Mouse (Mus musculus): Measurements from ENCODE around the gene Hivep3. TPM values are rescaled to one million over a fixed set of nuclear protein-coding genes. Genes with fewer than 3 reads are reported as not detected.

Gene Hivep3
- total RNA-seq, 4 experiments from 2014 or later = 7.4 to 11.0 (median 9.2) TPM

DNA sequence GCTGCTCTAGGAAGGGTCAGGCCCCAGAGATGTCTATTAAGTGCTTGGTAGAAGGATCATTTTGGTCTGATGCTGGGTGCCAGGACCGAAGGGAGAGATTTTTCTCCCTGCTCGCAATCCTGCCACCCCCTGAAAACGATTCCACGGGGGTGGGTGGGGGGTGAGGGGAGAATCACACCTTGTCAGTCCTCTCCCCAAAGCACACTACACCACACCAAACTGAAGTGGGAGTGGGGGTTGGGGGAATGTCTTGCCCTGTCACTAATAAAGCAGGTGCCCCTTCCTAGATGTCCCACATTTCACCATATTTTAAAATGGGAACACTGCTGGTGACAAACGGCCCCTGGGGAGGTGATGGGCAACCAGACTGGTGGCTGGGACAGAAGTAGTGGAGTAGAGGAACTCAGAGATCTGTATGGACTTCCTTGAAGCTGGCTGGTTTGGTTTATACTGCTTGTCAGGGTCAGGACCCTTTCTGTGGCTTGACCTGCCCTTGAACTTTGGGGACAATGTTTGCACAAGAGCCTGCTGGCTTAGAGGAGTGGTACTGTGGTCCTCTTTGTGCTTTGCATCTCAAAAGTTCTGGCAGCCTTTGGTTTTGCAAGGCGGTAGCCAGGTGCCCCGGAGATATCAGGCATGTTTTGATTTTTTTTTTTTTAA, 81.7 kb downstream of the Hivep3 start:
- DNase-seq (ENCODE audit: low spot score) = no peak

DNA sequence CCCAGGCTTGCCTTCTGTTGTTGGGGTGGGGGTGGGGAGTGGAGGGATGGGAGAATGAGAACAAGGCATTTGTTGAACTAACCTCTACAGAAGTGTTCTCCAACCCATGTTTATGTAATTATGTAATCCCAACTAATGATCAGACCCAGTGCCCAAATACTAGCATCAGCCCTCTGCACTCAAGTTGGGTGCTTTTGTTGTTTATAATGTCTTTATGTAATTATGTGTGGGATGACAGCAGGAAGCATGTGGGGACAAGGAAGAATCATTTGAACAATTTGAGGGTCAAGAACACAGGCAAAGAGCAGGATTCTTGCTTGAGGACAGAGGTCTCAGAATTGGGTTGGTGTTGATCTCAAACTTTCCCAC, 82.2 kb downstream of the Hivep3 start:
- no peak for DNase-seq (ENCODE audit: low spot score)

DNA sequence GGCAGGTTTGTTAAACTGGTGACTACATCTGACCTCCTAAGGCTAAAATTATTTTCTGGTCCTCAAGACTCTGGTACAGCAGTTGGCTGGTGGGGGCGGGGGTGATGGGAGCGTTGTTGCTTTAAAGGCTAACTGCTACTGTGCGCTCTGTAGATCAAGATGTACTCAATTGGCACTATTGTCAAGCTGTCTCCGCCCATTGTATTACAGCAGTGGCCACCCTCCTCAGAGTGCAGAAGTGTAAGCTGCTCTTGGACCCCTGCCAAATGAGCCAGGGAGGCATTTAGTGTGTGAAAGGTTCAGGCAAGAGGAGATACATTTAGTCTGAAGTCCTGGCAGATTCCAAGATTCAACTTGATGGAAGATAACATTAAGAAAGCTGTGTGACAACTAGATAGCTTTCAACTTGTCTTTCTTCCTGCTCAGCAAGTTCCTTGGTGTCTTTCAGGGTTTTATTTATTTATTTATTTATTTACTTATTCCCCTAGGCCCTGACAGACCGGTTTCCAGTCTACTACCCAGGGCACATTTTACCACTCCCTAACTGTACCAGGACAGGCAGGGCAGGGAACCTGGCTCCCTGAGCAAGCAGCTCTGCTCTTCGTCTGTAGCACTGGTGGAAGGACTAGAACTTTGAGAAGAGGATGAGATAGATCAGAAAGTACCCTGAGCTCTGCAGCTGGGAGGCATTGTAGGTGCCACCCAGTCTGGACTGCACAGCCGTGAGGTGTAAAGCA, 83.2 kb downstream of the Hivep3 start:
- peak; percentile 40 for DNase-seq (ENCODE audit: low spot score)

DNA sequence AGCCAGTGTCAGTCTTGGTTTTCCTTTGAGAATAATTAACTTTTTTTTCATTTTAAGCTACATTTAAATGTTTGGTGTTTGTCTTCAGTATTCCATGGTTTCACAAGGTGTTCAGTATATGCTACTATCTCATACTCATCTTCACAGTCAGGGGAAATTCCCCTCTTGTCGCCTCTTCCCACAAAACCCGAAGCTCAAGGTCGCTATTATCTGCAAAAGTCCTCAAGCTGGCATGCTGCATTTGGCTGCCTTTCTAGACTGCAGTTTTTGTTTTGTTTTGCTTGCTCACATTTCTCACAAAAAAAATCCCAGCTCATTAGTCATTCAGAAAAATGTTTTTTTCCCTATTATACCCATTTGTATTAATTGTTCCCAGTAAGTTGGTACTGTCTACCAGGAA, 92.4 kb downstream of the Hivep3 start:
- no peak for DNase-seq (ENCODE audit: low spot score)

- no peak for DNase-seq (ENCODE audit: low spot score)
Observed at GRCm38 (mm10) chr4:119828386-119828785, 94.8 kb downstream of the Hivep3 start.

GRCm38 (mm10) chr4:119828996-119829395, 95.4 kb downstream of the Hivep3 start:
- DNase-seq (ENCODE audit: low spot score) = no peak

DNA sequence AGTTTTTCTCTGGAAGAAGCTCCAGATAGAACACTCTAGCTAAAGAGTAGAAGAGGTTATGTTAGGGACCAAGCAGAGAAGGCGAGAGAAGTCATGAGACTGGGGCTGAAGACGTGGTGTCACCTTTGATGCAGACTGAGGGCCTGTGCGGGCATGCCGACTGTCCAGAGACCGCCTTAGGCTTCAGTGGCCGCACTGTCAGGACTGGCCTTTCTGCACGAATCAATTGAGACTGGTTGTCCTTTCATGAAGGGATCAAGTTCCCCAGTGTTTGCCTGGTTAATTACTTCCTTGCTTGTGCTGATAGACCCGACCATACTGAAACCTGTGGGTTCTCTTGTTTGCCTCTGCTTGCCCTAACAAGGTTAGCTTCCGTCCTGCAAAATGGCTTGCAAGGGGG, 99.7 kb downstream of the Hivep3 start:
- no peak for DNase-seq (ENCODE audit: low spot score)

DNA sequence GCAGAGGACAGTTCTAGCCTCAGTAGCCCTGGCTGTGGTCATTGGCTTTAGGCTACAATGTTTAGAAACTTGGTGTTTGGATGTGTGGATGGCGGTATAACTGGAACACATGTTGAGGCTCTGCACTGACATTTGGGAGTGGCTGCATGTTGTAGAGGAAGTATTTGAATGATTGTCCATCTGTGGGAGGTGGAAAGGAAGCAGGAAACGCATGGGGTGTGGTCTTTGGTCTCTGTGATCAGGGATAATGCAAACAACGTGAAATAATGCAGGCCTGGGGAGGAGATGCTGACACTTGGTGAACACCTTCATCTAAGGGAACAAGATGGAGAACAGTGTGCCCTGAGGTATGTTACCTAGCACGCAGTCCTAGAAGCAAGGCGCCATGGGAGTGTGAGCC, 100.3 kb downstream of the Hivep3 start:
- DNase-seq (ENCODE audit: low spot score) = peak; percentile 66

GRCm38 (mm10) chr4:119836181-119836580, 102.6 kb downstream of the Hivep3 start:
- DNase-seq (ENCODE audit: low spot score) = no peak

DNA sequence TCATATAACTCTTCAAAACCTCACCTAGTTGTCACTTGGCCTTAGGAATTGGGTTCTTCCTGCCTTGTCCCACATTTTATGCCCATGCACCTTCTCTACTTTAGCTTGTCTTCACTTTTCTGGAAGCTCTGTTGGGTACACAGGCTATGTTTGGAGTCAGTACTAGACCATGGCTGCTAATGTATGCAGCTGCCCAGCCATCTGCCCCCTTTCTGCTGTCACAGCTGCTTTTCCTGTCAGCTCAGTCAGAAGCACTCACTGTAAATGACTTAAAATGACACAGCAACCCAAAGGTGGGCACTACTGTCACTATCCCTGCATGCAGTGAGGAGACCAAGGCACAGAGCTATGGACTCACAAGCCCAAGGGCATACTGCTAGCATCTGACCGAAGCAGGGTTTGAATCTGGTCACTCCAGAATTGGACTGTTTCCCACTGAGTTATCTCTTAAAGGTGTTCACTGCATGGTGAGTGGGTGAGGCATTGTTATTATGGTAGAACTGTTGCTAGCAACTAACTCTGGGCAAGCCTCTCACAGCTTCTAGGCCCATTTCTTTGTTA, 104.0 kb downstream of the Hivep3 start:
- no peak for DNase-seq (ENCODE audit: low spot score)

DNA sequence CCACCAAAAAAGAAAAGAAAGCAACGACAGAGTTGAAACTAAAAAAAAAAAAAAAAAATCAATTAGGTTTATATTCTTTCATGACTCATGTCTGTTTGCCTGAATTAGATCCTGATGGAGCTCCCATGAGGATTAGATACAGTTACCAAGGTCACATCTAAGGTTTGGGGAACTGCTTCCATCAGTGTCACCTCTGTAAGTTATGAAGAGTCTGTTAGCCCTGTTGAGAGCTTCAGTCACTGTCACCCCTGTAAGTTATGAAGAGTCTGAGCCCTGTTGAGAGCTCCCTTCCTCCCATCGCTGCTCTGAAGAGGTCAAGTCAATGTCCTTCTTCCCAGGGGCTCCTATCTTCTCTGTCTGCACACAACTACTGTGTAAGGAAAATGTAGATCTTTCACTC, 104.7 kb downstream of the Hivep3 start:
- no peak for DNase-seq (ENCODE audit: low spot score)

DNA sequence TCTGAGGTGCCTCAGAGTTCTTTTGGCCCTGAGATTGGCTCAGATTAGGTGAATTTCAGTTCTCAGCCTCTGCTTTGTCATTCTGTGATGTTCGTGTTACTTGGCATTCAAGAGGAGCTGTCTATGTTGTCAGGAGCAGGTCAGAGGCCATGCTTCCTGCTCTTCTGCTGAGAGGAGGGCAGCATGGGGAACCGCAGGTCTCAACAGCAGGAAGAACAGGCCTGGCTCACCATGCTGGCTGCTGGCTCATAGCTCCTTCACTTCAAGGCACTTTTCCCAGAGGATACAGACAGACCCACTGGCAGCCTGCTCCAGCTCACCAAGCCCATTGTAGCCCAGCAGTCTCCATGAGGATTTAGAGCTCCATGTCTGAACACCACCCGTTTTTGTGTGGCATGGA, 109.7 kb downstream of the Hivep3 start:
- DNase-seq (ENCODE audit: low spot score) = no peak

DNA sequence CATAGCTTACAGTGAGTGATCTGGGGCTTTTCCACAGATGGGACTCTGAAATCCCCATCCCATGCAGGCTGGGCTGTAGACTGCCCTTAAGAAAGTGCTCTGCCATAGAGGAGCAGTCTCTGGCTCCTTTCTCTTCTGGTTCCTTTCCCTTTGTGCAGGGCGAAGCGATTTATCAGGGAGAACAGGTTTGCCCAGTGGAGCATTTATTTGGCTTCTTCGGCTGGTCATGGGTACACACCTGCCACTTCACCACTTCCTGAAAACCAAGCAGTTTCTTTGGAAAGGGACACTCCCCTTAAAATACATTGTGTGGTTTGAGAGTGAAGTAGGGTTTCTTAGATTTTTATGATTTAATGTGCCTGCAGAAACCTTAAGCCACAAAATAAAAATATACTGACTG, 110.7 kb downstream of the Hivep3 start:
- DNase-seq (ENCODE audit: low spot score) = no peak

DNA sequence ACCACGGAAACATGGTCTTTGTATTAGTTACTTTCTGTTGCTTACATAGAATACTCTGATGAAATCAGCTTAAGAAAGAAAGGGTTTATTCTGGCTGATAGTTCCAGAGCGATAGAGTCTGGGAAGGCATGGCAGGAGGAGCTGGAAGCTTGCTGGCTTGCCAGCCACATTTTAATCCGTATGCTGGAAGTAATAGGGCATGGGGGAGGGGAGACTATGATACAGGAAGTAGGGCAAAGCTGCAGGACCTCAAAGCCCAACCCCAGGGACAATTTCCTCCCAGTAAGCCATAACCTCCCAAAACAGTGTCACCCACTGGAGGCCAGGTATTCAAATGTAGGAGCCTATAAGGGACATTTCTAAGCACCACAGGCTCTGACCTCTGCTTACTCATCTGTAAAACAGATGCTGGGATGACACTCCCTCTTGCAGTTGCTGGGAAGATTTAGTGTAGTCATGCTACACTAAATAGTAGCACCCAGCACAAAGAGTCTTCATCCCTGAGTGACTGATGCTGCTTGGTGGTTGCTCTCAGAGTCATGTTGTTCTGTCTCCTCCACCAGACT, 112.1 kb downstream of the Hivep3 start:
- no peak for DNase-seq (ENCODE audit: low spot score)

DNA sequence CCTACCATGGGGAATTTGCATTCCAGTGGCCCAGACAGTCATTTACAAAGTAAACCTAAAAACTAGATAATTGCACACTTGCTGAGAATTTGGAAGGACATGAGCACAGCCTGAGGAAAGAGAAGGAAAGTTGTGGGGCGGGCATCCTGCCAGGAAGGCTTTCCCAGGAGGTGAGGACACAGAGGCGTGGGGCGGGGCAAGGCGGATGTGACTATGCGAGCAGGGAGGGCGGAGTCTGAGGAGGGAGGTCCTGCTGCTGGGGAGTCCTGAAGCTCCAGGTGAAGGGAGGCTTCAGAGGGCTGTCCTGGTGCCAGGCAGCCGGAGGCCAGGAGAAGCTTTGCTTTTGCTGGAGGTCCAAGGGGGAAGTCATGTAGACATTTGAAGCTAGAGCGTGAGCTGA, 118.9 kb downstream of the Hivep3 start:
- peak; percentile 58 for DNase-seq (ENCODE audit: low spot score)

DNA sequence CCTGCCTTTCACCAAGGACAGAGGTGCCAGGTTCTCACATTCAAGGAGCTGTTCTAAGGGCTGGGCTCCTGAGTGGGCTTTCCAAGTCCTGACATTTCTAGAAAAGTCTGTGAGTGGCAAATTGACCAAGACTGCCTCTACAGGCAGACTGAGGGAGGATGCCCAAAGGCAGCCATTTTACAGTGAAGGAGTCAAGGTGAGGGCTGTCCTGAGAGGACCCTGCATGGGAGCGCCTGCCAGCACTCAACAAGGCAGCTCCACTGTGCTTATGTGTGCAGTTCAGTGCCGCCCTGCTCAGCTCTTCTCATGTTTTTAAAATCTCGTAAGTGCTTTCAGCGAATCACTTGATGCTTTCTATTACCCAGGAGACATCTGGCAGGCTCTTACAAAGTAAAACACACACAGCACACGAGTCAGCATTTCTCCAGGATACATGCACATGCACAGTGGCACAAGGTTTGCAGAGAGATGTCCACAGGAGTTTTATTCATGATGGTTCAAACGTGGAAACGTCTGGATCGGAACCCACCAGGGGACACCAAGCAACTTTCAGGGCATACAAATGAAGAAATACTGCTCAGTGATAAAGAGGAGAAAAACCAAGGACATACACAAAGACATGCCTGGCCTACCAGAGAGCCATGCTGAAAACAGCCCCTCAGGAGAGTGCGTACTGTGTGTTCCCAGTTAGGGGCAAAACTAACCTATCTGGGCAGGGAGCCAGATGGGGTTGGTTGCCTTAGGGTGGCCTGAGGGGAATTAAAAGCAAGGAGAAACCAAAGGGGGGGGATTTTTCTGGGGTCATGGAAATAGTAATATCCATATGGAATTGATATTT, 120.9 kb downstream of the Hivep3 start:
- DNase-seq (ENCODE audit: low spot score) = no peak

GRCm38 (mm10) chr4:119859454-119859853, 125.9 kb downstream of the Hivep3 start:
- no peak for DNase-seq (ENCODE audit: low spot score)

DNA sequence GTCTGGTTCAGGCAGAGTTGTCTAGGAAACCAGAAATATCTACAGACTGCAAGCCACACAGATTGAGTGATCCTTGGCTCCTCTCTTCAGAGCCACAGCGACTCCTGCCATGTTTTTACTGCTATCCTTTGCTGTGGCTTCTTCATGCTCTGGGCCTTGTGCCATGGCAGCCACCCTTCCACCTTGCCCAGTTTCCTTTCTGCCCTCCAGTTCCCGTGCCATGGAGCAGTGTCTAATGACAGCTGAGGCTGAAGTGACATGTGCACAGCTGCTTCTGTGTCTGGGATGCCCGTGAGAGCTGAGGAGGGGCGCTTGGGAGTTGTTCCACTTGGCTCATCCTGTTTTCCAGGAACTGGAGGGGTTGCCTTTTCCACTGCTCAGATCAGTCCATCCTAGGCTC, 127.4 kb downstream of the Hivep3 start:
- DNase-seq (ENCODE audit: low spot score) = no peak

DNA sequence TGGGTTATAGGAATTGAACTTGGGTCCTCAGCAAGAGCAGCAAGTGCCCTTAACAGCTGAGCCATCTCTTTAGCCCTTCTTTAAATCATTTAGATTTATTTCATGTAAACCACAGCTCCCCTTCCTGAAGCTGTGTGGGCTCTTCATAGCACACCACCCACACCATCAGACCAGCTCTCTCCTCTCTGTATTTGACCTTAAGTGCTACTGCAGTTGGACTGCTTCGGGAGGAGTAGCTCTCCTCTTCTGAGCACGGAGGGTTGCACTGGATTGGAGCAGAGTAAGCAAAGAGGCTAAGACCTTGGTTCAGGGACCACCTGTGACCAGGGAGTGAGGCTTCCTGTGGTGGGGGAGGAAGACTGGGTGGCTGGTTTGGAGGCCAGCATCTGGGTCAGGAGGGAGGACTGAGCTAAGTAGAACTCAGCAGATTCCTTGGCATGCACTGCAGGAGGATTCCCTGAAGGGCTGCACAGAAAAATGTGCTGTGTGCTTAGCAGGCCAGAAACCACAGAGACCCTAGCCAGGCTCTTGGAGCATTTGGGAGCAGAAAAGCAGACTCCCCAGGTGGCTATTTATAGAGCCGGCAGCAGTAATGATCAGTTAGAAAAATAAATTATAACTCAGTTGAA, 132.4 kb downstream of the Hivep3 start:
- no peak for DNase-seq (ENCODE audit: low spot score)

DNA sequence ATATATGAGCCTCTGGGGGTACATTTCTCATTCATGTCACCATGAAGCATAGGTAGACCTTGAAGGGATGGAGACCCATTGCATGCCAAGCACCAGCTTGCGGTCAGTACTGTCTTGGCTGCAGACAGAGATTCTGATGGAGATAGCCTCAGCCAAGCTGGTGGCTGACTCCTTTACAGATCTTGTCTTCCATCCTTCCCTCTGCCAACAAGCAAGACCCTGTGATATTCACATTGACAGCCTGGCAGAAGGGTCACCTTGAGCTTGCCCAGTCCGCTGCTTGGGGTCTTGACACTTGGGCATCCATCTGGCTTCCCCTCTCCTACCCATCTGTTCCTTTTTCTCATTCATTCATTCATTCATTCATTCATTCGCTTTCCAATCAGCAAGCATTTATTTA, 133.5 kb downstream of the Hivep3 start:
- no peak for DNase-seq (ENCODE audit: low spot score)

DNA sequence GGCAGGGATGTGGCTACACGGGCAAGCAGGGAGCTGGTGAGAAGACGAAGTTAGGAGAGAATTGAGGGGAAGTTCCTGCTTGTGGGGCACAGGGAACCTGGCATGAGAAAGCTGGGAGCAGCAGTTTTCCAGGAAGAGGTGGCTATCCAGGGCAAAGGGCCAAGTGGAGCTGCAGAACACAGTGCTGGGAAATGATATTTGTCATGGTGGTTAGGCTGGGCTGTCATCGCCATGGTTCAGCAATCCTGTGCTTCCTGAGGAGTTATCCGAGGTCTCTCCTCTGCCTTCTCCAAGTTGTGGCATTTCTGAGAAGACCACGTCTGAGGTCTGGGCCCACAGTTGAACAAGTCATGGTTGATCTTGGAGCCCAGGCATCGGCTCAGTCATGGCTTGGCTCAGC, 136.8 kb downstream of the Hivep3 start:
- DNase-seq (ENCODE audit: low spot score) = no peak

DNA sequence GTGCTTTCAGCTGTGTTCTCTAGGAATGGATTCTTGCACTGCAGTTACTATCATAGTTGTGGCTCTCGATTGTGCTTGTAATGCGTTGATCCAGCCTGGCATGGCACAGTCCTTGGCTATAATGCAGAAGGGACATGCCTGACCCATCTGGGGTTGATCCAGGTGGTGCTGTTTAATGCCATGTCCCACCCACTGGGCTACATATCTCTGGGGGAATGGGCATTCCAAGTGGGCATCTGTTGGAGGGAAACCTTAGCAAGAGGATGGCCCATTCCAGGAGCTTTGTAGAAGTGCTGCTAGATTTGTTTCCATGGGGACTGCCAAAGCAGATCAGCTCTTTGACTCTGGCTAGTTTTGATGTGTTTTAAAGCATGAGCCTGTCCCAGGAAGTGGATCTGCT, 137.9 kb downstream of the Hivep3 start:
- no peak for DNase-seq (ENCODE audit: low spot score)
